In genomic region chr14:62220770-62221169, GRCm38 (mm10) we compare ENCODE assay signal across 35 mouse cellular contexts.
"Had no signal": no experiment of that assay in that cellular context is flagged by ENCODE, and none has a peak within 500 bp of the region (broad histone marks: within the 10 kb centered on the region; RNA-seq: fewer than 3 reads in every experiment).

No protein-coding gene starts in this region.

- H3K9ac ChIP-seq: heart, embryonic 12.5 days; heart, embryonic 13.5 days; heart, embryonic 15.5 days; hindbrain, embryonic 12.5 days; hindbrain, embryonic 13.5 days; hindbrain, embryonic 14.5 days; hindbrain, embryonic 15.5 days; intestine, embryonic 15.5 days; kidney, embryonic 15.5 days had no signal

- H3K27me3 ChIP-seq: heart, embryonic 12.5 days; heart, embryonic 13.5 days; heart, embryonic 15.5 days; hindbrain, embryonic 12.5 days; hindbrain, embryonic 15.5 days; intestine, embryonic 15.5 days; kidney, embryonic 15.5 days had no signal

- H3K9me3 ChIP-seq: heart, embryonic 10.5 days; heart, embryonic 12.5 days; heart, embryonic 13.5 days; heart, embryonic 15.5 days; hindbrain, embryonic 10.5 days; hindbrain, embryonic 12.5 days; hindbrain, embryonic 13.5 days; hindbrain, embryonic 15.5 days; intestine, embryonic 15.5 days; kidney, embryonic 15.5 days had no signal

- H3K36me3 ChIP-seq: heart, embryonic 10.5 days; heart, embryonic 12.5 days; heart, embryonic 13.5 days; heart, embryonic 15.5 days; hindbrain, embryonic 10.5 days; hindbrain, embryonic 12.5 days; hindbrain, embryonic 13.5 days; hindbrain, embryonic 15.5 days; intestine, embryonic 15.5 days; kidney, embryonic 15.5 days had no signal

- H3K27ac ChIP-seq: heart, adult 2 months; heart, embryonic 10.5 days; heart, embryonic 13.5 days; heart, embryonic 15.5 days; hindbrain, embryonic 10.5 days; hindbrain, embryonic 12.5 days; hindbrain, embryonic 13.5 days; hindbrain, embryonic 14.5 days; hindbrain, embryonic 15.5 days; hindbrain, postnatal 0 days; intestine, embryonic 15.5 days; kidney, embryonic 15.5 days; kidney, postnatal 0 days; layer of hippocampus, adult 2 months had no signal

- H3K4me3 ChIP-seq: heart, adult 2 months; heart, embryonic 10.5 days; heart, embryonic 12.5 days; heart, embryonic 13.5 days; heart, embryonic 15.5 days; hindbrain, embryonic 10.5 days; hindbrain, embryonic 12.5 days; hindbrain, embryonic 13.5 days; hindbrain, embryonic 15.5 days; intestine, embryonic 15.5 days; kidney, embryonic 15.5 days; layer of hippocampus, adult 2 months had no signal

- H3K4me1 ChIP-seq: heart, embryonic 10.5 days; heart, embryonic 13.5 days; heart, embryonic 15.5 days; hindbrain, embryonic 10.5 days; hindbrain, embryonic 12.5 days; hindbrain, embryonic 13.5 days; hindbrain, embryonic 15.5 days; intestine, embryonic 15.5 days; kidney, embryonic 15.5 days had no signal

- ATAC-seq: hindbrain, embryonic 16.5 days; hindbrain, postnatal 0 days; inflammation-experienced regulatory T-cells, adult 6 months; intestine, embryonic 15.5 days; intestine, embryonic 16.5 days; intestine, postnatal 0 days had no signal

- DNase-seq: heart, adult 2 months; heart, postnatal 10 days; heart, postnatal 14 days; heart, postnatal 36 days; heart, postnatal 4 days; kidney, adult 11 months; kidney, adult 18-20 months; kidney, adult 2 months; kidney, adult 8-10 months; kidney, adult 9 months; kidney, postnatal 10 days; kidney, postnatal 14 days; kidney, postnatal 25 days; kidney, postnatal 36 days; kidney, postnatal 4 days; layer of hippocampus, adult 9-11 months had no signal

- H3K4me2 ChIP-seq: heart, embryonic 11.5 days; heart, embryonic 12.5 days; heart, embryonic 13.5 days; heart, embryonic 15.5 days; hindbrain, embryonic 12.5 days; hindbrain, embryonic 13.5 days; hindbrain, embryonic 14.5 days; hindbrain, embryonic 15.5 days; intestine, embryonic 15.5 days; kidney, embryonic 15.5 days had no signal
